Mouse (Mus musculus): ENCODE measurements around the gene Pqlc3. TPM values are rescaled to one million over a fixed set of nuclear protein-coding genes. Genes with fewer than 3 reads are reported as not detected.

The Pqlc3 gene
- polyA plus RNA-seq, 1 experiment from 2014 or later, result 3.3 TPM

GRCm38 (mm10) chr12:16999146-16999545 is 1.1 kb downstream of the Pqlc3 start:
- peak overlapping the region; percentile 50; the same call in 1 of the 2 replicates for H3K9ac ChIP-seq
- H3K27ac ChIP-seq, result no peak overlapping the region
- H3K27me3 ChIP-seq, result peaks cover 51% of the 10 kb centered on the region
- H3K36me3 ChIP-seq (replicated peaks), result 0 out of 2 replicates have a peak, but pooled peaks cover 3% of the 10 kb centered on the region
- H3K4me3 ChIP-seq (replicated peaks), result peak overlapping the region; percentile 47
- H3K9me3 ChIP-seq, result no peaks in the 10 kb centered on the region
- no peak; the same call in 1 of the 2 replicates for ATAC-seq (ENCODE audit: low FRiP score)
- H3K4me2 ChIP-seq, result peak overlapping the region; percentile 66
- 7% methylated on average over 10 of the region's 10 CpGs for WGBS
- H3K4me1 ChIP-seq, result peaks cover 15% of the 10 kb centered on the region

GRCm38 (mm10) chr12:16996886-16997462 is 3.2 kb downstream of the Pqlc3 start:
- peaks cover 15% of the 10 kb centered on the region for H3K4me1 ChIP-seq
- no peaks in the 10 kb centered on the region for H3K9me3 ChIP-seq
- ATAC-seq (ENCODE audit: low FRiP score), result no peak
- H3K36me3 ChIP-seq (replicated peaks), result 0 out of 2 replicates have a peak, but pooled peaks cover 3% of the 10 kb centered on the region
- H3K27ac ChIP-seq, result 0 out of 2 replicates have a peak overlapping the region, but pooled peaks have one; percentile 9
- H3K4me3 ChIP-seq (replicated peaks), result no peak overlapping the region
- peaks cover 49% of the 10 kb centered on the region for H3K27me3 ChIP-seq
- H3K4me2 ChIP-seq, result no peak overlapping the region
- WGBS, result 90% methylated on average over 5 of the region's 5 CpGs
- H3K9ac ChIP-seq, result no peak overlapping the region

DNA sequence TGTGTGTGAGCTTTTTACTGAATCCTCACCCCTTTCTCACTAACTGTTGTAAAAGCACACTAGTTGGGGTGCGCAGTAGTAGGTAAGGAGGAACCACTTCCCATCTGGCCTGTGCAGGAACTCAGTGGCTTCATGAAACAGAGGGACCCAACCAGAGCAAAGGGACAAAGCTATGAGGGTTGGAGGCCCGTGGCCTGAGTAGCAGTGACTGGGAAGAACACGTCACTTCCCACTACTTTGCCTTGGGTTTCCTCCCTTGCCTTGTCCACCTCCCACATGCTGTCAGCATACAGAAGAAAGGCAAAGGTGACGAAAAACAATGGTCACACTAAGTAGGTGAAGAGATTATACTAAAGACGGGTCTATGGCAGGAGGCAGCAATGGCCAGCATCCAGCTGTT is 3.9 kb downstream of the Pqlc3 start:
- ATAC-seq (ENCODE audit: low FRiP score), result no peak
- WGBS, result 81% methylated on average over 5 of the region's 5 CpGs
- H3K27me3 ChIP-seq, result peaks cover 43% of the 10 kb centered on the region

DNA sequence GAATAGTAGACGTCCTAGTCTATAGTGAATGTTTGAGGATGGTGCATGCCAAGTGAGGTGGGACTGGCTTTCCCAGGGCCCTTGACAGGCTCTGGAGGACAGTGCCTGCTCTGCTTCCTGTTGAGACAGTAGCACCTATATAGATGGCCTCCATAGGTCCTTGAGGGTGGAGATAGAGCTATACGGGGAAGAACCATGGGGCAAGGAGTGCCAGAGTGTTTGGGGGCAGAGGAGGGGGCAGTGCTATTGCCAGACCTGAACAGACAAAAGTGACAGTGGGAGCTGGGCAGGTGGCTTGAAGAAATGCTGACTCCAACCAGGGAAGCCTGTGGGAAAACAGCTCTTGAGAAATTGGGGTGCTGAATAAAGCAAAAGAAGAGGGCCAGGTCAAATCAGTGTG is 5.9 kb downstream of the Pqlc3 start:
- Histone ChIP-seq H3K27me3 (peaks cover 23% of the 10 kb centered on the region), H3K9me3 (no peaks in the 10 kb centered on the region), H3K9ac (no peak overlapping the region), H3K4me2 (no peak overlapping the region), H3K4me1 (peaks cover 5% of the 10 kb centered on the region), H3K4me3 (replicated peaks) (no peak overlapping the region), H3K36me3 (replicated peaks) (0 out of 2 replicates have a peak, but pooled peaks cover 3% of the 10 kb centered on the region), H3K27ac (no peak overlapping the region)
- 94% methylated on average over 2 of the region's 2 CpGs for WGBS
- ATAC-seq (ENCODE audit: low FRiP score), result no peak

More for the DNA sequence above, 3.9 kb downstream of the Pqlc3 start:
- Histone ChIP-seq H3K27ac (no peak overlapping the region), H3K9me3 (no peaks in the 10 kb centered on the region), H3K4me2 (no peak overlapping the region), H3K4me3 (replicated peaks) (no peak overlapping the region), H3K9ac (no peak overlapping the region), H3K36me3 (replicated peaks) (0 out of 2 replicates have a peak, but pooled peaks cover 3% of the 10 kb centered on the region), H3K4me1 (peaks cover 15% of the 10 kb centered on the region)

- no peaks in the 10 kb centered on the region for H3K9me3 ChIP-seq
- 0 out of 2 replicates have a peak, but pooled peaks cover 3% of the 10 kb centered on the region for H3K36me3 ChIP-seq (replicated peaks)
- H3K4me1 ChIP-seq, result no peaks in the 10 kb centered on the region
- no peak overlapping the region for H3K9ac ChIP-seq
- H3K4me2 ChIP-seq, result no peak overlapping the region
- H3K4me3 ChIP-seq (replicated peaks), result no peak overlapping the region
- 82% methylated on average over 2 of the region's 2 CpGs for WGBS
- no peak overlapping the region for H3K27ac ChIP-seq
- H3K27me3 ChIP-seq, result peaks cover 4% of the 10 kb centered on the region
- ATAC-seq (ENCODE audit: low FRiP score), result no peak
Observed at GRCm38 (mm10) chr12:16992355-16992754, 7.9 kb downstream of the Pqlc3 start.

- no peak overlapping the region for H3K4me2 ChIP-seq
- WGBS, result 77% methylated on average over 2 of the region's 2 CpGs
- H3K9ac ChIP-seq, result no peak overlapping the region
- no peak overlapping the region for H3K27ac ChIP-seq
- H3K4me3 ChIP-seq (replicated peaks), result no peak overlapping the region
- H3K27me3 ChIP-seq, result no peaks in the 10 kb centered on the region
- no peaks in the 10 kb centered on the region for H3K9me3 ChIP-seq
- ATAC-seq (ENCODE audit: low FRiP score), result no peak
- H3K36me3 ChIP-seq (replicated peaks), result 0 out of 2 replicates have a peak, but pooled peaks cover 3% of the 10 kb centered on the region
- H3K4me1 ChIP-seq, result no peaks in the 10 kb centered on the region
Observed at GRCm38 (mm10) chr12:16991376-16991775, 8.8 kb downstream of the Pqlc3 start.

- Histone ChIP-seq H3K27me3 (no peaks in the 10 kb centered on the region), H3K4me2 (no peak overlapping the region), H3K4me1 (no peaks in the 10 kb centered on the region), H3K9ac (no peak overlapping the region), H3K36me3 (replicated peaks) (peaks cover 8% of the 10 kb centered on the region), H3K27ac (no peak overlapping the region), H3K9me3 (no peaks in the 10 kb centered on the region), H3K4me3 (replicated peaks) (no peak overlapping the region)
- 89% methylated on average over 1 of the region's 1 CpGs for WGBS
- no peak for ATAC-seq (ENCODE audit: low FRiP score)
Observed at GRCm38 (mm10) chr12:16985778-16986177, 14.4 kb downstream of the Pqlc3 start.

DNA sequence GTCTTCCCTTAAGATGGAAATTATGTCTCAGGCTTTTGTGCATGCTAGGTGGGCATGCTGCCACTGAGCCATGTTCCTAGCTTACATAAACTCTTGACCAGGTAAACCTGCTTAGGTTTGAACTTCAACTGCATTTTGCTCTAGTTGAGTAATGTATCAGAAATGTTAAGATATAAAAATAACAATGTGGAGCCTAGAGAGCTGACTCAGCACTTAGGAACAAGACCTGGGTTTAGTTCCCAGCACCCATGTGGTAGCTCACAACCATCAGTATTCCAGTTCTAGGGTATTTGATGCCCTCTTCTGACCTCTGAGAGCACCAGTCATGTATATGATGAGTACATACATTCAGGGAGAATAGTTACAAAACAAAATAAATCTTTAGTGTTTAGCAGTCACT is 23.1 kb downstream of the Pqlc3 start:
- ATAC-seq (ENCODE audit: low FRiP score), result no peak

DNA sequence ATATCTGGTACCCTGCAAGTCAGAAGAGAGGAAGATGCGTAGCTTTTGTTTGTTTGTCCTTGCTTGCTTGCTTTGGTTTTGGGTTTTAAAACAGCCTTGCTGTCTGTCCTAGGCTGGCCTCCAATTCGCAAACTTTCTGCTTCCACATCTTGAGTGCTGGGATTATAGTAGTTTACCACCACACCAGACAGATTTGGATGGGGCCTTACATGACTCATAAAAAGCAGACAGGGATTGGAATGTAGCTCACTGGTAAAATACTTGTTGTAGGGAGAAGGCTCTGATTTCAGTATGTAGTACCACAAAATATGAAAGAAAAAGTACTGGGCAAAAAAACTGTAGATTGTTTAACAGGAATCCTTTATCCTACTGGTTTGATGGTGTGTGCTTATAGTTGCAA is 33.4 kb downstream of the Pqlc3 start:
- no peak for ATAC-seq (ENCODE audit: low FRiP score)
- 92% methylated on average over 2 of the region's 2 CpGs for WGBS
- H3K36me3 ChIP-seq (replicated peaks), result peaks cover 35% of the 10 kb centered on the region

More for the DNA sequence above, 23.1 kb downstream of the Pqlc3 start:
- H3K36me3 ChIP-seq (replicated peaks), result peaks cover 71% of the 10 kb centered on the region
- no peak overlapping the region for H3K4me2 ChIP-seq
- no peak overlapping the region for H3K27ac ChIP-seq
- H3K9ac ChIP-seq, result no peak overlapping the region
- no peaks in the 10 kb centered on the region for H3K27me3 ChIP-seq
- H3K4me1 ChIP-seq, result no peaks in the 10 kb centered on the region
- H3K4me3 ChIP-seq (replicated peaks), result no peak overlapping the region
- no peaks in the 10 kb centered on the region for H3K9me3 ChIP-seq

GRCm38 (mm10) chr12:16963354-16963753 is 36.9 kb downstream of the Pqlc3 start:
- Histone ChIP-seq H3K27ac (no peak overlapping the region), H3K4me1 (no peaks in the 10 kb centered on the region), H3K4me3 (replicated peaks) (no peak overlapping the region), H3K9me3 (no peaks in the 10 kb centered on the region), H3K9ac (no peak overlapping the region), H3K36me3 (replicated peaks) (peaks cover 39% of the 10 kb centered on the region), H3K27me3 (no peaks in the 10 kb centered on the region), H3K4me2 (no peak overlapping the region)
- ATAC-seq (ENCODE audit: low FRiP score), result no peak
- WGBS, result 59% methylated on average over 2 of the region's 2 CpGs

More for the DNA sequence above, 33.4 kb downstream of the Pqlc3 start:
- H3K9me3 ChIP-seq, result no peaks in the 10 kb centered on the region
- no peaks in the 10 kb centered on the region for H3K27me3 ChIP-seq
- no peak overlapping the region for H3K27ac ChIP-seq
- no peaks in the 10 kb centered on the region for H3K4me1 ChIP-seq
- H3K4me3 ChIP-seq (replicated peaks), result no peak overlapping the region
- no peak overlapping the region for H3K9ac ChIP-seq
- no peak overlapping the region for H3K4me2 ChIP-seq

DNA sequence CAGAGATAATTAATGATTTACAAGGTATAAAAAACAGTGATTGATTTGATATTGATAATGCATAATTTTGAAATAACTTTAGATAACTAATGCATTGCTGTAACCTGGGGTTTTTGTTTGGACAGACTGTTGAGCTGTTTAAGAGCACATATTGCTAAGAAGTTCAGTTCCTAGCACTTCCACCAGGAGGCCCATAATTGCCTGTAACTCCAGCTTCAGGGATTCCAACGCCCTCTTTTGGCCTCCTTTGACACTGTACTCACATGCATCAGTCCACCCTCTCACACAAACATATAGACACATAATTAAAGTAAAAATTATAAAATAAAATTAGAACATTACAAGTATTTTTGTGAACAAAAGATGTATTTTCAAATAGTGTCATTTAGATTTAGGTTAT is 41.4 kb downstream of the Pqlc3 start:
- Histone ChIP-seq H3K9ac (no peak overlapping the region), H3K4me1 (no peaks in the 10 kb centered on the region), H3K27me3 (no peaks in the 10 kb centered on the region), H3K4me3 (replicated peaks) (no peak overlapping the region), H3K36me3 (replicated peaks) (peaks cover 36% of the 10 kb centered on the region), H3K9me3 (no peaks in the 10 kb centered on the region), H3K4me2 (no peak overlapping the region), H3K27ac (no peak overlapping the region)
- WGBS, result 63% methylated on average over 1 of the region's 1 CpGs
- no peak for ATAC-seq (ENCODE audit: low FRiP score)

- peaks cover 5% of the 10 kb centered on the region; the same call in 1 of the 2 replicates for H3K36me3 ChIP-seq (replicated peaks)
- WGBS, result 94% methylated on average over 6 of the region's 6 CpGs
- H3K27ac ChIP-seq, result no peak overlapping the region
- no peak overlapping the region for H3K4me3 ChIP-seq (replicated peaks)
- H3K9me3 ChIP-seq, result no peaks in the 10 kb centered on the region
- H3K9ac ChIP-seq, result no peak overlapping the region
- no peaks in the 10 kb centered on the region for H3K27me3 ChIP-seq
- H3K4me2 ChIP-seq, result no peak overlapping the region
- no peaks in the 10 kb centered on the region for H3K4me1 ChIP-seq
- ATAC-seq (ENCODE audit: low FRiP score), result no peak
Observed at GRCm38 (mm10) chr12:16948239-16948638, 52.0 kb downstream of the Pqlc3 start.

- Histone ChIP-seq H3K9ac (no peak overlapping the region), H3K4me1 (no peaks in the 10 kb centered on the region), H3K36me3 (replicated peaks) (0 out of 2 replicates have a peak, but pooled peaks cover 5% of the 10 kb centered on the region), H3K27me3 (no peaks in the 10 kb centered on the region), H3K4me3 (replicated peaks) (no peak overlapping the region), H3K9me3 (no peaks in the 10 kb centered on the region), H3K4me2 (no peak overlapping the region), H3K27ac (no peak overlapping the region)
- no peak for ATAC-seq (ENCODE audit: low FRiP score)
- 75% methylated on average over 3 of the region's 3 CpGs for WGBS
Observed at GRCm38 (mm10) chr12:16941976-16942375, 58.2 kb downstream of the Pqlc3 start.
